Mouse (Mus musculus): ENCODE measurements around the gene Tubb4b.

GRCm38 (mm10) chr2:25183336-25183735 is 41.2 kb downstream of the Tubb4b start:
- TF ChIP-seq CTCF (IDR thresholded peaks at IDR 0.05; ENCODE audit: extremely low read depth, insufficient read depth, low read length), result no peak
- no peak for TF ChIP-seq POLR2A (IDR thresholded peaks at IDR 0.05; ENCODE audit: extremely low read depth, insufficient read depth, low read length)
